Mouse (Mus musculus) megakaryocyte, embryonic 14.5 days (primary cell): ENCODE results near the gene Phf3. TPM values are rescaled to one million over a fixed set of nuclear protein-coding genes. Genes with fewer than 3 reads are reported as not detected.
"Not testable (repeated sequence)": the region's sequence is repeated elsewhere in the genome, so short reads cannot be mapped to it uniquely, and the experiment has no call there.

ENCODE experiments used
- H3K27me3 ChIP-seq: replicated peaks from 2 replicates; pipeline ENCODE3; 2012; ENCODE audit warnings: inconsistent platforms
- H3K36me3 ChIP-seq: replicated peaks from 2 replicates; pipeline ENCODE3; 2012; ENCODE audit warnings: low read length, inconsistent platforms, mixed read lengths
- H3K4me1 ChIP-seq: 2 replicates; pipeline ENCODE4 v1.6.1; 2012; ENCODE audit warnings: inconsistent platforms
- H3K4me3 ChIP-seq: replicated peaks from 2 replicates; pipeline ENCODE3; 2012; ENCODE audit warnings: moderate library complexity, mild to moderate bottlenecking, inconsistent platforms
- H3K9me3 ChIP-seq: 2 replicates; pipeline ENCODE4 v1.6.1; 2012; ENCODE audit warnings: inconsistent platforms
- FLI1 ChIP-seq: IDR thresholded peaks from 2 replicates; pipeline ENCODE4 v1.6.1; 2012; ENCODE audit warnings: low read length, inconsistent platforms, mixed read lengths
- GATA1 ChIP-seq: IDR thresholded peaks from 3 replicates; pipeline ENCODE4 v1.6.1; 2012; ENCODE audit warnings: mixed read lengths, low read length, inconsistent platforms, borderline replicate concordance
- polyA plus RNA-seq: library from polyadenylated mRNA; stranded (reverse); fragments of >175 nt; gene quantifications from 2 replicates; pipeline ENCODE4 v1.2.3, GENCODE M21; 2012; ENCODE audit warnings: low replicate concordance; ENCODE audit not compliant: insufficient read depth

The Phf3 gene
- polyA plus RNA-seq, 1 experiment: 10.6 TPM

- H3K36me3 ChIP-seq: no peaks in the 10 kb centered on the region
- TF ChIP-seq FLI1 (no peak), GATA1 (no peak)
- H3K9me3 ChIP-seq: no peaks in the 10 kb centered on the region
- peak overlapping the region; percentile 72 for H3K4me3 ChIP-seq
- peaks cover 12% of the 10 kb centered on the region for H3K4me1 ChIP-seq
- H3K27me3 ChIP-seq: no peaks in the 10 kb centered on the region
These were observed 95.2 kb downstream of the Phf3 start for GRCm38 (mm10) chr1:30778374-30779005.

- Histone ChIP-seq H3K4me3 (no peak overlapping the region), H3K36me3 (no peaks in the 10 kb centered on the region), H3K9me3 (0 out of 2 replicates have a peak, but pooled peaks cover 3% of the 10 kb centered on the region), H3K27me3 (no peaks in the 10 kb centered on the region), H3K4me1 (peaks cover 12% of the 10 kb centered on the region)
- TF ChIP-seq GATA1 (no peak), FLI1 (no peak)
These were observed 97.5 kb downstream of the Phf3 start for GRCm38 (mm10) chr1:30776196-30776595.

- no peaks in the 10 kb centered on the region for H3K27me3 ChIP-seq
- no peaks in the 10 kb centered on the region for H3K36me3 ChIP-seq
- TF ChIP-seq FLI1: no peak
- TF ChIP-seq GATA1: no peak
- H3K4me3 ChIP-seq: no peak overlapping the region
- peaks cover 3% of the 10 kb centered on the region; the same call in 1 of the 2 replicates for H3K4me1 ChIP-seq
- peaks cover 11% of the 10 kb centered on the region; the same call in 1 of the 2 replicates for H3K9me3 ChIP-seq
These were observed 100.1 kb downstream of the Phf3 start for GRCm38 (mm10) chr1:30773662-30774061.

GRCm38 (mm10) chr1:30772851-30773250, 100.9 kb downstream of the Phf3 start:
- Histone ChIP-seq H3K27me3 (no peaks in the 10 kb centered on the region), H3K9me3 (peaks cover 11% of the 10 kb centered on the region; the same call in 1 of the 2 replicates), H3K4me3 (no peak overlapping the region), H3K4me1 (no peaks in the 10 kb centered on the region), H3K36me3 (no peaks in the 10 kb centered on the region)
- TF ChIP-seq GATA1 (no peak), FLI1 (no peak)

- no peak overlapping the region for H3K4me3 ChIP-seq
- peaks cover 11% of the 10 kb centered on the region; the same call in 1 of the 2 replicates for H3K9me3 ChIP-seq
- H3K4me1 ChIP-seq: no peaks in the 10 kb centered on the region
- no peaks in the 10 kb centered on the region for H3K36me3 ChIP-seq
- TF ChIP-seq FLI1 (no peak), GATA1 (no peak)
- no peaks in the 10 kb centered on the region for H3K27me3 ChIP-seq
These were observed 101.9 kb downstream of the Phf3 start for GRCm38 (mm10) chr1:30771772-30772171.

GRCm38 (mm10) chr1:30770599-30770998, 103.1 kb downstream of the Phf3 start:
- not testable (repeated sequence) for H3K4me3 ChIP-seq

GRCm38 (mm10) chr1:30756794-30757193, 116.9 kb downstream of the Phf3 start:
- TF ChIP-seq GATA1 (no peak), FLI1 (no peak)
- Histone ChIP-seq H3K4me1 (no peaks in the 10 kb centered on the region), H3K27me3 (no peaks in the 10 kb centered on the region), H3K4me3 (no peak overlapping the region), H3K36me3 (no peaks in the 10 kb centered on the region), H3K9me3 (peaks cover 8% of the 10 kb centered on the region)

More at GRCm38 (mm10) chr1:30770599-30770998, 103.1 kb downstream of the Phf3 start:
- not testable (repeated sequence) for H3K27me3 ChIP-seq, H3K36me3 ChIP-seq, H3K4me1 ChIP-seq
- H3K9me3 ChIP-seq: peaks cover 11% of the 10 kb centered on the region; the same call in 1 of the 2 replicates

- TF ChIP-seq GATA1 (no peak), FLI1 (no peak)
- H3K4me1 ChIP-seq: no peaks in the 10 kb centered on the region
- H3K4me3 ChIP-seq: no peak overlapping the region
- no peaks in the 10 kb centered on the region for H3K27me3 ChIP-seq
- H3K9me3 ChIP-seq: peaks cover 8% of the 10 kb centered on the region
- H3K36me3 ChIP-seq: no peaks in the 10 kb centered on the region
These were observed 118.1 kb downstream of the Phf3 start for GRCm38 (mm10) chr1:30755453-30756224.

Other genes with a start within 250 kb of the Phf3 start
- not detected in 2 replicates for gene AC153137.1, start 104.0 kb upstream of the Phf3 start, polyA plus RNA-seq